Mouse (Mus musculus): ENCODE results near the gene Itga2. TPM values are rescaled to one million over a fixed set of nuclear protein-coding genes. Genes with fewer than 3 reads are reported as not detected.

Itga2 gene
- total and polyA plus RNA-seq, 3 experiments = under 0.01 TPM; not detected in 2

DNA sequence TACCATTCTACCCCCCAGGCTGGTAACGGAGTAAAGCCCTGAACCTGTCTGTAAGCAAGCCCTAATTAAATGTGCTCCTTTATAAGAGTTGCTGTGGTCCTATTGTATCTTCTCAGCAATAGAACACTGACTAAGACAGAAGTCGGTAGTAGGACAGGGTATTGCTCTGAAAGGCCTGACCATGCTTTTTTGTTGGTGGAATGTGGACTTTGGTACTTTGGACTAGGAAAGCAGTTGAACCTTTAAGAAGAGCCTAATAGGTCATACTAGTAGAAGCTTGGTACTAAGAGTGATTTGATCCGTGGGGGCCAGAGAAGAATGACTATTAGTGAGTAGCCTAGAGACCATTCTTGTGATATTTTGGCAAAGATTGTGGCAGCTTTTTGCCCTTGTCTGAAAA lies 130.0 kb downstream of the Itga2 start (continued):
- TF ChIP-seq SIN3A (IDR thresholded peaks at IDR 0.05; ENCODE audit: low read length) = no peak

DNA sequence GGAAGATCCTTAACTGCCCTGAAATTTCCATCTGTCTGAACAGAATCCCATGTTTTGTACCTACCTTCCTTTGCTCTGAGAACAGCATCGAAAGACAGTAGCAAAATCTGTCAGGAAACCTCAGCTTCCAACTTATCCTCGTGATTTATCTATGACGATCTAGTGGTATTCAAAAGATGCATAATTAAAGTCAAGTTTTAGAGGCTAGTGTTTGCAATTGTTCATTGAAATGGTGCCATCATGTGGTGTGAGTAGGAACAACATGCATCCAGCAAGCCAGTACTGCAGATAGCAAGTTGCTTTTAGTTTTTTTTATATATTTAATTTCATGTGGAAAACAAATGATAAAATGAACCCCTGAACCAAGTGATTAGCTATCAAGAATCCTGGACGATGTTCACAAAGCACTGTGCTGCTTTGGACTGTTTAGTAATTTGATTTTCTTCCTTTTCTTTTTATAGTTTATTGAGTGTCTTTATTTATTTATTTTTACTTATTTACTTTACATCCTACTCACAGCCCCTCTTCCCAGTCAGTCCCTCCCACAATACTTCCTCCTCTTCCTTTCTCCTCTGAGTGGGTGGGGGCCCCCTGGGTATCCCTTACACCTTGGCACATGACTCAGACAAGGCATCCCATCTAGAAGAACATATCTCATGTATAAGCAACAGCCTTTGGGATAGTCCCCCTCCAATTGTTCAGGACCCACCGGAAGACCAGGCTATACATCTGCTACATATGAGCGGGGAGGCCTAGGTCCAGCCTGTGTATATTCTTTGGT lies 138.5 kb downstream of the Itga2 start:
- H3K9ac ChIP-seq (ENCODE audit: control insufficient read depth, low read depth, low read length, poor library complexity, severe bottlenecking) = no peak overlapping the region
- no peak overlapping the region for H3K4me3 ChIP-seq (ENCODE audit: control insufficient read depth in 1 of 2, insufficient read depth in 1 of 2, low read depth in 2 of 2, low read length in 2 of 2)
- no peaks in the 10 kb centered on the region for H3K9me3 ChIP-seq (replicated peaks; ENCODE audit: insufficient read depth, low read length)
- no peak overlapping the region for H3K27ac ChIP-seq (ENCODE audit: control insufficient read depth, low read depth, low read length)
- peak; percentile 73 for DNase-seq (ENCODE audit: low read depth, low spot score)
- H3K36me3 ChIP-seq (ENCODE audit: control insufficient read depth in 1 of 2, insufficient read depth in 2 of 2, low read length in 2 of 2) = no peaks in the 10 kb centered on the region
- no peaks in the 10 kb centered on the region for H3K79me2 ChIP-seq (ENCODE audit: control insufficient read depth, insufficient read depth, low read length, poor library complexity)
- peak; percentile 48 to 82 (median 60) for TF ChIP-seq CTCF (IDR thresholded peaks at IDR 0.05 in 2 of 3, conservative IDR thresholded peaks at IDR 0.05 in 1 of 3; ENCODE audit: control insufficient read depth in 1 of 3, insufficient read depth in 1 of 3, low read depth in 2 of 3, low read length in 3 of 3, poor library complexity in 1 of 3, severe bottlenecking in 1 of 3)
- TF ChIP-seq ELF1 (IDR thresholded peaks at IDR 0.05; ENCODE audit: low read depth, low read length) = no peak
- peak; percentile 90 for TF ChIP-seq SMC3 (IDR thresholded peaks at IDR 0.05; ENCODE audit: low read depth, low read length)
- TF ChIP-seq ZC3H11A (IDR thresholded peaks at IDR 0.05; ENCODE audit: low read depth, low read length) = peak; percentile 77
- TF ChIP-seq RAD21 (IDR thresholded peaks at IDR 0.05; ENCODE audit: low read depth, low read length) = peak; percentile 86
- H3K27me3 ChIP-seq (ENCODE audit: control insufficient read depth in 1 of 2, insufficient read depth in 2 of 2, low read length in 2 of 2) = peaks cover 0 to 2% of the 10 kb centered on the region in 2 experiments; a peak in 3 of 4 replicates
- no peaks in the 10 kb centered on the region for H3K4me1 ChIP-seq (ENCODE audit: control insufficient read depth in 1 of 2, insufficient read depth in 2 of 2, low read length in 2 of 2)

DNA sequence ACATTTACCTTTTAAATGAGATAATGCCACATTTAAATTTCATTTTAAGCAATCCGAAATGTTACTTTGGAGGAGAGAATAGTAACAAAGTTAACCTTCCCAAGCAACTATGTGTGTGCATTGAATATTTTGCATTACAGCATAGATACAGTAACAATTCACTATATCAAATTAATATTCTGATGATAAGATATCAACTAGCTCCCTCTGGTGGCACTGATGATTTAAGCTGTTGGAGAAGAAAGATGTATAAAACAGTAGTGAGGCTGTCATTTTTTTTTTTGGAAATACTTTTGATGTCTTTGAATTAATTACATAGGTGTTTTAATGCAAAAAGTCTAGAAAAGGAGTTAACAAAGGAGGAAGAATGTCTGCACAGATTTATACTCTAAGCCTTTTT lies 140.4 kb downstream of the Itga2 start:
- no peak overlapping the region for H3K9ac ChIP-seq (ENCODE audit: control insufficient read depth, low read depth, low read length, poor library complexity, severe bottlenecking)
- peak; percentile 42 for DNase-seq (ENCODE audit: low read depth, low spot score)
- no peaks in the 10 kb centered on the region for H3K79me2 ChIP-seq (ENCODE audit: control insufficient read depth, insufficient read depth, low read length, poor library complexity)
- H3K4me1 ChIP-seq (ENCODE audit: control insufficient read depth in 1 of 2, insufficient read depth in 2 of 2, low read length in 2 of 2) = no peaks in the 10 kb centered on the region
- H3K4me3 ChIP-seq (ENCODE audit: control insufficient read depth in 1 of 2, insufficient read depth in 1 of 2, low read depth in 2 of 2, low read length in 2 of 2) = no peak overlapping the region
- H3K27me3 ChIP-seq (ENCODE audit: control insufficient read depth in 1 of 2, insufficient read depth in 2 of 2, low read length in 2 of 2) = peaks cover 2% of the 10 kb centered on the region in 2 experiments; a peak in 3 of 4 replicates
- H3K9me3 ChIP-seq (replicated peaks; ENCODE audit: insufficient read depth, low read length) = no peaks in the 10 kb centered on the region
- H3K36me3 ChIP-seq (ENCODE audit: control insufficient read depth in 1 of 2, insufficient read depth in 2 of 2, low read length in 2 of 2) = no peaks in the 10 kb centered on the region
- H3K27ac ChIP-seq (ENCODE audit: control insufficient read depth, low read depth, low read length) = no peak overlapping the region
- TF ChIP-seq TBP (IDR thresholded peaks at IDR 0.05; ENCODE audit: low read depth, low read length) (no peak), ETS1 (IDR thresholded peaks at IDR 0.05; ENCODE audit: low read depth, low read length) (no peak), SMC3 (IDR thresholded peaks at IDR 0.05; ENCODE audit: low read depth, low read length) (peak; percentile 87), E2F4 (IDR thresholded peaks at IDR 0.05; ENCODE audit: borderline replicate concordance, low read depth, low read length) (no peak), RAD21 (IDR thresholded peaks at IDR 0.05; ENCODE audit: low read depth, low read length) (peak; percentile 83), CTCF (IDR thresholded peaks at IDR 0.05 in 2 of 3, conservative IDR thresholded peaks at IDR 0.05 in 1 of 3; ENCODE audit: control insufficient read depth in 1 of 3, insufficient read depth in 1 of 3, low read depth in 2 of 3, low read length in 3 of 3, poor library complexity in 1 of 3, severe bottlenecking in 1 of 3) (peak in 1 of 3 experiments; percentile 71; a peak in 2 of 6 replicates), MYC (IDR thresholded peaks at IDR 0.05; ENCODE audit: low read depth, low read length) (no peak), USF2 (IDR thresholded peaks at IDR 0.05; ENCODE audit: borderline replicate concordance in 1 of 2, insufficient read depth in 1 of 2, low read depth in 1 of 2, low read length in 2 of 2) (no peak), MAFK (IDR thresholded peaks at IDR 0.05; ENCODE audit: borderline replicate concordance, low read depth, low read length) (no peak), RCOR1 (IDR thresholded peaks at IDR 0.05; ENCODE audit: low read depth, low read length) (no peak), ZC3H11A (IDR thresholded peaks at IDR 0.05; ENCODE audit: low read depth, low read length) (peak; percentile 76), POLR2AphosphoS2 (IDR thresholded peaks at IDR 0.05; ENCODE audit: low read length) (no peak), POLR2A (IDR thresholded peaks at IDR 0.05; ENCODE audit: control insufficient read depth in 1 of 2, insufficient read depth in 1 of 2, low read depth in 1 of 2, low read length in 2 of 2, poor library complexity in 1 of 2) (no peak), ZNF384 (IDR thresholded peaks at IDR 0.05; ENCODE audit: low read depth, low read length) (peak; percentile 50; the same call in 1 of the 2 replicates), BHLHE40 (IDR thresholded peaks at IDR 0.05; ENCODE audit: borderline replicate concordance, low read depth, low read length) (no peak), CHD2 (IDR thresholded peaks at IDR 0.05; ENCODE audit: low read length) (no peak)

Measured in MEL (cell line).